Mouse (Mus musculus) right cerebral cortex, postnatal 14 days (tissue): Measurements from ENCODE around the gene Hmox2.
"Not testable (repeated sequence)": the region's sequence is repeated elsewhere in the genome, so short reads cannot be mapped to it uniquely, and the experiment has no call there.

ENCODE experiments used
- DNase-seq: peaks from one replicate; pipeline ENCODE4 v3.0.0; 2022

The Hmox2 gene

GRCm38 (mm10) chr16:4725780-4726527 lies at the start of gene Hmox2:
Hmox2 (plus strand) TSS chr16:4726361.
- peak; percentile 92 for DNase-seq

- no peak for DNase-seq
Observed at GRCm38 (mm10) chr16:4676836-4677235, 49.3 kb upstream of the Hmox2 start.

GRCm38 (mm10) chr16:4678080-4678479 lies 48.1 kb upstream of the Hmox2 start:
- DNase-seq: no peak

- peak; percentile 81 for DNase-seq
Observed at GRCm38 (mm10) chr16:4679121-4680018, 46.8 kb upstream of the Hmox2 start, which contains the start of gene Coro7. Coro7 (minus strand) TSS chr16:4679777.

GRCm38 (mm10) chr16:4680922-4681455 lies 45.2 kb upstream of the Hmox2 start:
- DNase-seq: not testable (repeated sequence)

GRCm38 (mm10) chr16:4682628-4683179 lies 43.5 kb upstream of the Hmox2 start:
- no peak for DNase-seq

- no peak for DNase-seq
Observed at GRCm38 (mm10) chr16:4683193-4683580, 43.0 kb upstream of the Hmox2 start.

GRCm38 (mm10) chr16:4683581-4684456 lies 42.3 kb upstream of the Hmox2 start:
- peak; percentile 99 for DNase-seq

GRCm38 (mm10) chr16:4684457-4684791 lies 41.7 kb upstream of the Hmox2 start:
- no peak for DNase-seq

- not testable (repeated sequence) for DNase-seq
Observed at GRCm38 (mm10) chr16:4689371-4689770, 36.8 kb upstream of the Hmox2 start.

GRCm38 (mm10) chr16:4701211-4701610 lies 24.9 kb upstream of the Hmox2 start:
- DNase-seq: no peak

- no peak for DNase-seq
Observed at GRCm38 (mm10) chr16:4702646-4703045, 23.5 kb upstream of the Hmox2 start.

GRCm38 (mm10) chr16:4705541-4705940 lies 20.6 kb upstream of the Hmox2 start:
- DNase-seq: no peak

GRCm38 (mm10) chr16:4711173-4711572 lies 15.0 kb upstream of the Hmox2 start:
- DNase-seq: no peak

GRCm38 (mm10) chr16:4713861-4714710 lies 12.1 kb upstream of the Hmox2 start:
- no peak for DNase-seq

- no peak for DNase-seq
Observed at GRCm38 (mm10) chr16:4717866-4718265, 8.3 kb upstream of the Hmox2 start.

GRCm38 (mm10) chr16:4718753-4719518 lies 7.2 kb upstream of the Hmox2 start, which contains the start of gene Nmral1:
Nmral1 (minus strand) TSS chr16:4719356.
- DNase-seq: peak; percentile 54

GRCm38 (mm10) chr16:4722128-4722914 lies 3.8 kb upstream of the Hmox2 start:
- DNase-seq: no peak

- DNase-seq: no peak
Observed at GRCm38 (mm10) chr16:4722915-4723209, 3.3 kb upstream of the Hmox2 start.

GRCm38 (mm10) chr16:4725266-4725665 lies 895 bp upstream of the Hmox2 start:
- DNase-seq: no peak
